Mouse (Mus musculus) kidney, postnatal 0 days (tissue): ENCODE measurements around the gene Gm17190. TPM values are rescaled to one million over a fixed set of nuclear protein-coding genes. Genes with fewer than 3 reads are reported as not detected.
"Not testable (repeated sequence)": the region's sequence is repeated elsewhere in the genome, so short reads cannot be mapped to it uniquely, and the experiment has no call there.

Experiments
- ATAC-seq: fragments of 200-750 bp; cut with Nextera tagmentation; replicated peaks from 2 replicates; pipeline ENCODE4 v1.8.0; 2017; ENCODE audit warnings: low read depth, moderate number of reproducible peaks, moderate TSS enrichment, moderate library complexity; ENCODE audit not compliant: low FRiP score
- DNase-seq: peaks from one replicate; pipeline ENCODE4 v3.0.0-alpha.2; 2016; ENCODE audit warnings: low spot score
- H3K27ac ChIP-seq: fragments of 300-500 bp; sonication (generic); 2 replicates; pipeline ENCODE4 v1.5.1; 2014; ENCODE audit warnings: mild to moderate bottlenecking
- H3K27me3 ChIP-seq: fragments of 300-500 bp; sonication (generic); 2 replicates; pipeline ENCODE4 v1.6.1; 2014; ENCODE audit warnings: low read length, mixed read lengths; ENCODE audit not compliant: insufficient read depth
- H3K36me3 ChIP-seq: fragments of 300-500 bp; sonication (generic); 2 replicates; pipeline ENCODE4 v1.6.1; 2014; ENCODE audit warnings: low read length, mixed read lengths; ENCODE audit not compliant: insufficient read depth
- H3K4me1 ChIP-seq: fragments of 300-500 bp; sonication (generic); replicated peaks from 2 replicates; pipeline ENCODE4 v1.6.1; 2014; ENCODE audit warnings: antibody characterized with exemption, low read length, mixed read lengths; ENCODE audit not compliant: insufficient read depth
- H3K4me2 ChIP-seq: fragments of 300-500 bp; sonication (generic); 2 replicates; pipeline ENCODE4 v1.6.1; 2014; ENCODE audit warnings: mild to moderate bottlenecking, low read length, moderate library complexity, mixed read lengths
- H3K4me3 ChIP-seq: fragments of 300-500 bp; sonication (generic); replicated peaks from 2 replicates; pipeline ENCODE4 v1.5.1; 2014; ENCODE audit warnings: low read depth, low read length
- H3K9ac ChIP-seq: fragments of 300-500 bp; sonication (generic); 2 replicates; pipeline ENCODE4 v1.6.1; 2014; ENCODE audit warnings: low read depth, low read length
- H3K9me3 ChIP-seq: fragments of 300-500 bp; sonication (generic); replicated peaks from 2 replicates; pipeline ENCODE4 v1.6.1; 2016; ENCODE audit warnings: low read length, inconsistent platforms, mixed read lengths
- CTCF ChIP-seq: IDR thresholded peaks from 2 replicates; pipeline ENCODE4 v1.5.1; 2016; ENCODE audit warnings: antibody characterized with exemption, low read depth, mild to moderate bottlenecking, moderate library complexity
- WGBS: fragments of 180-500 bp; shearing (Covaris S2); extraction: QIAGEN DNeasy Blood & Tissue Kit; methylation state at CpG from one replicate; pipeline ENCODE4 v1.1.7; 2014; 5-methylcytosine and 5-hydroxymethylcytosine counted together
- polyA plus RNA-seq: library from polyadenylated mRNA; unstranded; fragments of >200 nt; fragmentation: Nextera tagmentation; extraction: Ambion mirVana; gene quantifications from 2 replicates; pipeline ENCODE4 v1.2.1, GENCODE M21; 2015

Gene Gm17190
- polyA plus RNA-seq: not detected in 2 replicates

DNA sequence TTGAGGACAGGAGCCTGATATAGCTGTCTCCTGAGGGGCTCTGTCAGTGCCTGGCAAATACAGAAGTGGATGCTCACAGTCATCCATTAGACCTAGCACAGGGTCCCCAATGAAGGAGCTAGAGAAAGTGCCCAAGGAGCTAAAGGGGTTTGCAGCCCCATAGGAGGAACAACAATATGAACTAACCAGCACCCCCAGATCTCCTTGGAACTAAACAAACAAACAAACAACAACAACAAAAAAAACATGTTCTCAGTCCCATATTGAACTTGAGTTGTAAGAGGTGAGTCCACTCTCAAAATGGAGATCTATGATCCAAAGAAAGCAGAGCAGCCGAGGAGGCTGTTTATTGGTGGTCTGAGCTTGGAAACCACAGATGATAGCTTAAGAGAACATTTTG, at the start of gene Gm17190:
Gene Gm17190 (plus strand): TSS at position 301 of the 400 bp plus-strand sequence.
- WGBS: 76% methylated on average over 1 of the region's 1 CpGs
- H3K4me1 ChIP-seq: not testable (repeated sequence)

GRCm38 (mm10) chr13:96039536-96039935, 42.3 kb upstream of the Gm17190 start:
- Histone ChIP-seq H3K4me1 (no peaks in the 10 kb centered on the region), H3K27ac (no peak overlapping the region), H3K4me3 (no peak overlapping the region), H3K9me3 (no peaks in the 10 kb centered on the region), H3K4me2 (no peak overlapping the region), H3K36me3 (no peaks in the 10 kb centered on the region), H3K9ac (no peak overlapping the region), H3K27me3 (no peaks in the 10 kb centered on the region)
- DNase-seq (no peak), ATAC-seq (no peak)
- TF ChIP-seq CTCF: no peak
- 82% methylated on average over 1 of the region's 1 CpGs for WGBS

More for the DNA sequence above, at the start of gene Gm17190:
- H3K27ac ChIP-seq, H3K27me3 ChIP-seq, ATAC-seq, H3K36me3 ChIP-seq, DNase-seq, H3K9ac ChIP-seq, H3K9me3 ChIP-seq, H3K4me3 ChIP-seq, H3K4me2 ChIP-seq: not testable (repeated sequence)

DNA sequence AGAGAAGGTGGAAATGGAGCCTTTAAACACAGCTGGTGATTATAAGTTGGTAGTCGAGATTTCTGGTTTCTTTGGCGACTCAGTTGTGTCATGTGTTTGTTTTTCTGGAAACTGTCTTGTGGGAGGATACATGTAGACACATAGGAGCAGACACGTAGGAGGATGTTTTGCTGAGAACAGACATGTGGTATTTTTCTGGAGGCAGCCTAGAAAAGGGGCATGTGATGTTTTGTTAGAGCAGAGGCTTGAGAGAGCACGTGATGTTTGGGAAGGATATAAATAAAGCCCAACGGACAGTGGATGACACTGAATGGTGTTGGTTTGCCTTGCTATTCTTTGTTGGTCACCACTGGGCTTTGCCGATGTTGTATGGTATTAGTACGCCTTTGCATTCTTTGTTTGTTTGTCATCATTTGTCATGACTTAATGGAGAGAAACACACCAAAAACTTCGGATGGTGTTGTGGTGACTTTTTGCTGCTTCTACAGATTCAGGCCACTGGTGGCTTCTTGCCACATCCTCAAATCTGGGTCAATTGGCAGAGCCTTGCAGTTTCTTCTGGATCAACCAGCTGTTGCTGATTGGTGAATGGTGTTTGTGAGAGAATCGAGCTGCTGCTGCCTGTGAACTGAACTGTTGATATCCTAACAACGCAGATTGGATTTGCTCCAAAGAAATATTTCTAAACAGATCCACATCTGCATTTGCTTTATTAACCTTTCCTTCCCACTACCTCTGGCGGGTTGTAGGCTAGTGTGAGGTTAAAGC, 41.4 kb upstream of the Gm17190 start:
- no peak for ATAC-seq
- Histone ChIP-seq H3K27me3 (no peaks in the 10 kb centered on the region), H3K36me3 (no peaks in the 10 kb centered on the region), H3K27ac (no peak overlapping the region), H3K4me2 (no peak overlapping the region), H3K9ac (no peak overlapping the region), H3K4me3 (no peak overlapping the region), H3K4me1 (no peaks in the 10 kb centered on the region), H3K9me3 (no peaks in the 10 kb centered on the region)
- DNase-seq: no peak
- WGBS: 62% methylated on average over 11 of the region's 11 CpGs
- no peak for TF ChIP-seq CTCF

- 77% methylated on average over 5 of the region's 5 CpGs for WGBS
- no peak for ATAC-seq
Measured at GRCm38 (mm10) chr13:96045396-96045795, 36.5 kb upstream of the Gm17190 start.

GRCm38 (mm10) chr13:96052755-96053154, 29.1 kb upstream of the Gm17190 start:
- DNase-seq (no peak), ATAC-seq (no peak)
- Histone ChIP-seq H3K36me3 (no peaks in the 10 kb centered on the region), H3K9me3 (no peaks in the 10 kb centered on the region), H3K4me3 (no peak overlapping the region), H3K4me1 (no peaks in the 10 kb centered on the region), H3K4me2 (no peak overlapping the region), H3K9ac (no peak overlapping the region), H3K27ac (no peak overlapping the region), H3K27me3 (no peaks in the 10 kb centered on the region)
- 84% methylated on average over 3 of the region's 3 CpGs for WGBS
- TF ChIP-seq CTCF: no peak

More at GRCm38 (mm10) chr13:96045396-96045795, 36.5 kb upstream of the Gm17190 start:
- Histone ChIP-seq H3K27me3 (no peaks in the 10 kb centered on the region), H3K9me3 (no peaks in the 10 kb centered on the region), H3K4me3 (no peak overlapping the region), H3K4me1 (no peaks in the 10 kb centered on the region), H3K4me2 (no peak overlapping the region), H3K9ac (no peak overlapping the region), H3K36me3 (no peaks in the 10 kb centered on the region), H3K27ac (no peak overlapping the region)
- no peak for TF ChIP-seq CTCF
- DNase-seq: no peak

- no peak for ATAC-seq
- Histone ChIP-seq H3K27ac (no peak overlapping the region), H3K4me2 (no peak overlapping the region), H3K27me3 (no peaks in the 10 kb centered on the region), H3K36me3 (no peaks in the 10 kb centered on the region), H3K4me3 (no peak overlapping the region), H3K9me3 (no peaks in the 10 kb centered on the region), H3K4me1 (no peaks in the 10 kb centered on the region), H3K9ac (no peak overlapping the region)
- WGBS: 47% methylated on average over 8 of the region's 8 CpGs
- DNase-seq: no peak
- TF ChIP-seq CTCF: no peak
Measured at GRCm38 (mm10) chr13:96073555-96073954, 8.3 kb upstream of the Gm17190 start.

GRCm38 (mm10) chr13:96081276-96081675, 578 bp upstream of the Gm17190 start, which contains the start of gene Gm20075:
TSS of gene Gm20075 (minus strand) at chr13:96081376.
- H3K9me3 ChIP-seq, H3K4me1 ChIP-seq, H3K36me3 ChIP-seq, ATAC-seq, H3K9ac ChIP-seq, H3K27me3 ChIP-seq, H3K27ac ChIP-seq, H3K4me2 ChIP-seq, DNase-seq, H3K4me3 ChIP-seq: not testable (repeated sequence)
- 80% methylated on average over 3 of the region's 3 CpGs for WGBS
